Mouse (Mus musculus) gastrocnemius, postnatal 14 days (tissue): ENCODE results near the gene Hspbap1. TPM values are rescaled to one million over a fixed set of nuclear protein-coding genes. Genes with fewer than 3 reads are reported as not detected.

ENCODE experiments used
- DNase-seq: peaks from one replicate; pipeline ENCODE4 v3.0.0; 2021; ENCODE audit warnings: mixed read lengths
- intact Hi-C: fragments of 180-260 bp; cut with DNase I; formaldehyde crosslinking; loops from one replicate; pipeline ENCODE4 v1.15.1; 2025; ENCODE audit warnings: low total_unique reads
- total RNA-seq, 2 experiments: library from RNA; stranded (reverse); gene quantifications; 2 replicates each; pipeline ENCODE4 v1.2.3; 2021

Gene Hspbap1
- total RNA-seq, 2 experiments from 2014 or later = 2.0 to 2.6 TPM

DNA sequence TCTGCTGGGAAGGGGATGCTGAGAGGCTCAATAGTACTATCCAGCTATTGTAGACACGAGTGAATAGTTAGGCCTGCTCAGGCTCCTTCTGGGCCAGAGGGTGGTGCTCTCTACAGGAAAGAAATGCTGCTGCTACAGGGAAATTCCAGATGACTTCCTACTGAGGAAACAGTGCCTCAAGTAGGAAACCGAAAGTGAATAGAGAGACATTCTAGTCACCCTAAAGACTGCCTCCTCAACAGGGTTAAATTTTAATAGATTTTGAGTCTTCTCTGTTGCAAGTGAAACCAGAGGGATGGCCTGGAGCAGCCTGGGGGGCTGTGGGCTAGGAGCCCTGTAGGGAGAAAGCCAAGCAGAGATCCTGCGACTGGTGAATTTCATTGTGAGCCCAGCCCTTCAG lies 99.0 kb downstream of the Hspbap1 start:
- no peak for DNase-seq
- intact Hi-C loops = no loop called here

GRCm38 (mm10) chr16:35869656-35870055 lies 99.5 kb downstream of the Hspbap1 start:
- intact Hi-C loops = no loop called here
- DNase-seq = no peak

- DNase-seq = no peak
- intact Hi-C loops = no loop called here
Observed at GRCm38 (mm10) chr16:35870581-35871047, 100.4 kb downstream of the Hspbap1 start.

- intact Hi-C loops = no loop called here
Observed at GRCm38 (mm10) chr16:35871048-35871851, 101.1 kb downstream of the Hspbap1 start, which contains the start of gene Parp14. Parp14 (minus strand) TSS chr16:35871544.

GRCm38 (mm10) chr16:35871898-35872297 lies 101.7 kb downstream of the Hspbap1 start:
- intact Hi-C loops = no loop called here
- DNase-seq = no peak

More at GRCm38 (mm10) chr16:35871048-35871851, 101.1 kb downstream of the Hspbap1 start, which contains the start of gene Parp14:
- peak; percentile 22 for DNase-seq

- no peak for DNase-seq
- intact Hi-C loops = no loop called here
Observed at GRCm38 (mm10) chr16:35872410-35873006, 102.3 kb downstream of the Hspbap1 start.

- intact Hi-C loops = no loop called here
- DNase-seq = peak; percentile 53
Observed at GRCm38 (mm10) chr16:35874416-35874815, 104.2 kb downstream of the Hspbap1 start.

Other genes with a start within 250 kb of the Hspbap1 start
- 1 to 10 TPM; 1.1 to 2.1 TPM for gene Sema5b, start 229.2 kb upstream of the Hspbap1 start, total RNA-seq
- gene Dirc2, start 1.0 kb upstream of the Hspbap1 start, total RNA-seq = 10 to 100 TPM; 37.5 to 49.7 TPM
- 1 to 10 TPM; 3.0 to 3.3 TPM for gene Parp14, start 101.2 kb downstream of the Hspbap1 start, total RNA-seq
- 1 to 10 TPM; 5.2 to 5.5 TPM for gene Parp9, start 168.1 kb downstream of the Hspbap1 start, total RNA-seq
- gene Dtx3l, start 168.8 kb downstream of the Hspbap1 start, total RNA-seq = 1 to 10 TPM; 4.5 to 4.9 TPM
- gene Kpna1, start 208.4 kb downstream of the Hspbap1 start, total RNA-seq = 100 to 1,000 TPM in 1 of 2 experiments, 10 to 100 TPM in 1; 96.7 to 118 TPM